14 mouse cellular contexts compared by ENCODE assay signal in genomic region chr15:8655251-8655650, GRCm38 (mm10). TPM values are rescaled to one million over a fixed set of nuclear protein-coding genes. Genes with fewer than 3 reads are reported as not detected.
DNase-seq lines count a peak whose midpoint lies in the region; ATAC-seq and TF ChIP-seq lines count a peak whose summit lies in the region.
"Had no signal": no experiment of that assay in that cellular context is flagged by ENCODE, and none has a peak within 500 bp of the region (broad histone marks: within the 10 kb centered on the region; RNA-seq: fewer than 3 reads in every experiment).

No protein-coding gene starts in this region.

- H3K4me3 ChIP-seq in forebrain, postnatal 0 days (ENCODE audit: low read depth, low read length): no peak overlapping the region
- no peak overlapping the region for H3K4me3 ChIP-seq in forebrain, embryonic 12.5 days (replicated peaks)
- H3K4me3 ChIP-seq in hindbrain, postnatal 0 days (ENCODE audit: low read length): no peak overlapping the region
- H3K4me3 ChIP-seq in hindbrain, embryonic 14.5 days (replicated peaks; ENCODE audit: low read length): no peak overlapping the region
- no peak overlapping the region for H3K4me3 ChIP-seq in embryonic facial prominence, embryonic 14.5 days (ENCODE audit: low read depth, low read length)
- H3K4me3 ChIP-seq: heart, adult 2 months; liver, embryonic 15.5 days had no signal

- H3K4me2 ChIP-seq in forebrain, postnatal 0 days (ENCODE audit: low read depth): peak overlapping the region; percentile 20; the same call in 1 of the 2 replicates
- H3K4me2 ChIP-seq in forebrain, embryonic 12.5 days: no peak overlapping the region
- no peak overlapping the region for H3K4me2 ChIP-seq in hindbrain, postnatal 0 days (ENCODE audit: low read depth, low read length)
- H3K4me2 ChIP-seq in hindbrain, embryonic 14.5 days (replicated peaks): no peak overlapping the region
- peak overlapping the region; percentile 44 for H3K4me2 ChIP-seq in embryonic facial prominence, embryonic 14.5 days (ENCODE audit: low read depth, low read length)
- H3K4me2 ChIP-seq: liver, embryonic 15.5 days had no signal

- peak overlapping the region; percentile 74 for H3K27ac ChIP-seq in forebrain, postnatal 0 days (ENCODE audit: low read depth, low read length)
- H3K27ac ChIP-seq in forebrain, embryonic 12.5 days: no peak overlapping the region
- H3K27ac ChIP-seq in hindbrain, postnatal 0 days: peak overlapping the region; percentile 26; the same call in 1 of the 2 replicates
- no peak overlapping the region for H3K27ac ChIP-seq in hindbrain, embryonic 14.5 days
- H3K27ac ChIP-seq in embryonic facial prominence, embryonic 14.5 days (replicated peaks; ENCODE audit: low read depth, low read length): peak overlapping the region; percentile 82
- H3K27ac ChIP-seq: heart, adult 2 months; liver, embryonic 15.5 days had no signal

- no peak for TF ChIP-seq CTCF in forebrain, postnatal 0 days (IDR thresholded peaks at IDR 0.05; ENCODE audit: low read depth)
- no peak for TF ChIP-seq CTCF in hindbrain, postnatal 0 days (IDR thresholded peaks at IDR 0.05; ENCODE audit: low read depth)

- ATAC-seq in forebrain, postnatal 0 days: peak; percentile 15; the same call in 1 of the 2 replicates
- ATAC-seq in forebrain, embryonic 12.5 days (ENCODE audit: low FRiP score): no peak
- no peak for ATAC-seq in hindbrain, postnatal 0 days
- ATAC-seq in hindbrain, embryonic 14.5 days (ENCODE audit: low FRiP score): no peak
- ATAC-seq in embryonic facial prominence, embryonic 14.5 days (ENCODE audit: low read depth): peak; percentile 62

- no peaks in the 10 kb centered on the region for H3K9me3 ChIP-seq in forebrain, postnatal 0 days (ENCODE audit: low read length)
- H3K9me3 ChIP-seq in forebrain, embryonic 12.5 days: no peaks in the 10 kb centered on the region
- no peaks in the 10 kb centered on the region for H3K9me3 ChIP-seq in hindbrain, postnatal 0 days (ENCODE audit: low read length)
- no peaks in the 10 kb centered on the region for H3K9me3 ChIP-seq in hindbrain, embryonic 14.5 days (ENCODE audit: control insufficient read depth, low read length)
- H3K9me3 ChIP-seq in embryonic facial prominence, embryonic 14.5 days (ENCODE audit: control insufficient read depth, low read length): no peaks in the 10 kb centered on the region
- H3K9me3 ChIP-seq: liver, embryonic 15.5 days had no signal

- peaks cover 9% of the 10 kb centered on the region for H3K4me1 ChIP-seq in forebrain, postnatal 0 days (ENCODE audit: insufficient read depth)
- H3K4me1 ChIP-seq in forebrain, embryonic 12.5 days: peaks cover 26% of the 10 kb centered on the region
- H3K4me1 ChIP-seq in hindbrain, postnatal 0 days (ENCODE audit: insufficient read depth, low read length): peaks cover 10% of the 10 kb centered on the region; the same call in 1 of the 2 replicates
- H3K4me1 ChIP-seq in hindbrain, embryonic 14.5 days (replicated peaks; ENCODE audit: control insufficient read depth, insufficient read depth, low read length): peaks cover 10% of the 10 kb centered on the region
- H3K4me1 ChIP-seq in embryonic facial prominence, embryonic 14.5 days (ENCODE audit: control insufficient read depth, insufficient read depth, low read length): peaks cover 45% of the 10 kb centered on the region

- 25% methylated on average over 9 of the region's 9 CpGs for WGBS in forebrain, postnatal 0 days
- 69% methylated on average over 9 of the region's 9 CpGs for WGBS in forebrain, embryonic 12.5 days
- 49% methylated on average over 9 of the region's 9 CpGs for WGBS in hindbrain, postnatal 0 days
- WGBS in hindbrain, embryonic 14.5 days: 65% methylated on average over 9 of the region's 9 CpGs
- WGBS in embryonic facial prominence, embryonic 14.5 days: 15% methylated on average over 9 of the region's 9 CpGs

- peak; percentile 69 for DNase-seq in forebrain, postnatal 0 days
- no peak for DNase-seq in hindbrain, postnatal 0 days (ENCODE audit: low spot score)
- DNase-seq in hindbrain, embryonic 14.5 days (ENCODE audit: low spot score): no peak
- DNase-seq in Muller cell, postnatal 12 days (ENCODE audit: inconsistent ontology term): peak; percentile 44
- peak; percentile 94 for DNase-seq in embryonic facial prominence, embryonic 14.5 days (ENCODE audit: low spot score)
- no peak for DNase-seq in gastrocnemius, adult 8-10 months (ENCODE audit: low spot score in 2 of 2)
- DNase-seq: adrenal gland, postnatal 14 days; B cell, adult 2 months; cerebellum, adult 9-10 months; heart, adult 2 months; kidney, adult 9 months; retina, postnatal 1 day had no signal

- H3K36me3 ChIP-seq in forebrain, postnatal 0 days (ENCODE audit: insufficient read depth): no peaks in the 10 kb centered on the region
- H3K36me3 ChIP-seq in forebrain, embryonic 12.5 days (replicated peaks): no peaks in the 10 kb centered on the region
- no peaks in the 10 kb centered on the region for H3K36me3 ChIP-seq in hindbrain, postnatal 0 days (ENCODE audit: insufficient read depth, low read length)
- no peaks in the 10 kb centered on the region for H3K36me3 ChIP-seq in hindbrain, embryonic 14.5 days (replicated peaks; ENCODE audit: control insufficient read depth, insufficient read depth)
- H3K36me3 ChIP-seq in embryonic facial prominence, embryonic 14.5 days (ENCODE audit: control insufficient read depth, insufficient read depth, low read length): 0 out of 2 replicates have a peak, but pooled peaks cover 5% of the 10 kb centered on the region
- H3K36me3 ChIP-seq: liver, embryonic 15.5 days had no signal

- H3K9ac ChIP-seq in forebrain, postnatal 0 days: no peak overlapping the region
- H3K9ac ChIP-seq in forebrain, embryonic 12.5 days: no peak overlapping the region
- no peak overlapping the region for H3K9ac ChIP-seq in hindbrain, postnatal 0 days (replicated peaks; ENCODE audit: low read length)
- H3K9ac ChIP-seq in hindbrain, embryonic 14.5 days: no peak overlapping the region
- no peak overlapping the region for H3K9ac ChIP-seq in embryonic facial prominence, embryonic 14.5 days (ENCODE audit: low read depth, low read length)
- H3K9ac ChIP-seq: liver, embryonic 15.5 days had no signal

- no peaks in the 10 kb centered on the region for H3K27me3 ChIP-seq in forebrain, postnatal 0 days (ENCODE audit: insufficient read depth, low read length)
- no peaks in the 10 kb centered on the region for H3K27me3 ChIP-seq in forebrain, embryonic 12.5 days
- H3K27me3 ChIP-seq in hindbrain, postnatal 0 days (ENCODE audit: insufficient read depth, low read length): no peaks in the 10 kb centered on the region
- no peaks in the 10 kb centered on the region for H3K27me3 ChIP-seq in hindbrain, embryonic 14.5 days (ENCODE audit: control insufficient read depth, insufficient read depth, low read length)
- no peaks in the 10 kb centered on the region for H3K27me3 ChIP-seq in embryonic facial prominence, embryonic 14.5 days (replicated peaks; ENCODE audit: control insufficient read depth, insufficient read depth, low read length)
- H3K27me3 ChIP-seq: liver, embryonic 15.5 days had no signal

RNA-seq across cellular contexts. Expression of gene Slc1a3, which starts 55.3 kb away (rescaled TPM):
- total RNA-seq in forebrain, postnatal 0 days (2014; rRNA removed): 210 and 234 TPM in 2 replicates
- polyA plus RNA-seq in forebrain, postnatal 0 days (2015; fragmentation: Nextera tagmentation; extraction: Ambion mirVana): 147 and 192 TPM in 2 replicates
- polyA plus RNA-seq in forebrain, embryonic 12.5 days (2016; fragmentation: Nextera tagmentation; extraction: Ambion mirVana): 63.9 and 75.1 TPM in 2 replicates
- total RNA-seq in hindbrain, postnatal 0 days (2014; rRNA removed): 320 and 325 TPM in 2 replicates
- polyA plus RNA-seq in hindbrain, postnatal 0 days (2015; fragmentation: Nextera tagmentation; extraction: Ambion mirVana): 288 and 331 TPM in 2 replicates
- 242 and 264 TPM in 2 replicates for polyA plus RNA-seq in hindbrain, embryonic 14.5 days (2014; fragmentation: Nextera tagmentation; extraction: Ambion mirVana)
- polyA plus RNA-seq in embryonic facial prominence, embryonic 14.5 days (2014; fragmentation: Nextera tagmentation; extraction: Ambion mirVana): 32.8 and 36.5 TPM in 2 replicates
- 1 to 10 TPM in 3 of 4 experiments, under 1 TPM in 1; 0.56 to 2.8 (median 1.3) TPM for total RNA-seq in gastrocnemius, adult 8-10 months (2022)

Comparison
In these comparisons a context has a peak if more than half of its experiments do, and no peak if none do; other contexts are left out.
1. ATAC-seq: peak in forebrain, postnatal 0 days (single experiment) and embryonic facial prominence, embryonic 14.5 days (single experiment); none in forebrain, embryonic 12.5 days (single experiment), hindbrain, postnatal 0 days (single experiment) and hindbrain, embryonic 14.5 days (single experiment).
2. H3K27ac ChIP-seq: peak in forebrain, postnatal 0 days (single experiment), hindbrain, postnatal 0 days (single experiment) and embryonic facial prominence, embryonic 14.5 days (single experiment); none in forebrain, embryonic 12.5 days (single experiment) and hindbrain, embryonic 14.5 days (single experiment).
3. H3K4me2 ChIP-seq: peak in forebrain, postnatal 0 days (single experiment) and embryonic facial prominence, embryonic 14.5 days (single experiment); none in forebrain, embryonic 12.5 days (single experiment), hindbrain, postnatal 0 days (single experiment) and hindbrain, embryonic 14.5 days (single experiment).
4. DNase-seq: peak in forebrain, postnatal 0 days (single experiment), Muller cell, postnatal 12 days (single experiment) and embryonic facial prominence, embryonic 14.5 days (single experiment); none in hindbrain, postnatal 0 days (single experiment), hindbrain, embryonic 14.5 days (single experiment) and gastrocnemius, adult 8-10 months (0 of 2).